Mouse (Mus musculus): ENCODE results near the gene Pwwp2b.

The Pwwp2b gene

DNA sequence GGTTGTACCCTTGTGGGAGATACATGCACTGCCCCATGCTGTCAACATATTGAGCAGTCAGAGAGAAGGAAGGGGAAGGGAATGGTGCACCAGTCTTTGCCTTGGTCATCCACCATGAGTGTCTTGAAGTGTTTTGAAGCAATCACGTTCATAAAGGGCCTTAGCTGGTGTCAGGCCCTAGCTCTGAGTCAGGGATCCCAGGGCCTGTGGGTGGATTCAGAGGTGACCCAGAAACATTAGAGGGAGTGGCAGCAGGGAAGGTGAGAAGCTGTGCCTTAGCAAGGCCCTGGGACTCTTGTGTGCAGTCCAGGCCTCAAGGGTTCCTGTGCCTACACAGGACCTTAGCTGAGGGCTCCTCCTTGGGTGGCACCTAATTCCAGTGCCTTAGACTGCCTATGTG, 24.2 kb upstream of the Pwwp2b start:
- DNase-seq (ENCODE audit: low read depth in 2 of 2, low spot score in 2 of 2): no peak

DNA sequence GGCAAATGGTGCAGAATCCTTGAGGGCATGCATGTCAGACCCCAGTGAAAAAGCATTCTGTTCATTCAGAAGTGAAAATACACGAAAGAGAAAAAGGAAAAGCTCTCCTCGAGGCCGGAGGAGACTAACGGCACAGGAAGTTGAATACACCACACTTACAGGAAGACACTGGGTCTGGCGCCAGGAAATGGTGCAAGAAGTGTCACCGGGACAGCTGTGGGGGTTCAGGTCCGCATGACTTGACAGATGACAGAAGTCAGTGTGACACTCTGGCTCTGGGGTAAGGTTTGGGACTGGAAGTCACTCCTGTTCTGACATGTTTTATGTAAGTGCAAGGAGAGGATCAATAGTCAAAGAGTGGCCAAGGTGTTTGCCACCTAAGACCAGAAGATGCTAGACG, 23.6 kb upstream of the Pwwp2b start:
- peak in 1 of 2 experiments; percentile 30 for DNase-seq (ENCODE audit: low read depth in 2 of 2, low spot score in 2 of 2)

DNA sequence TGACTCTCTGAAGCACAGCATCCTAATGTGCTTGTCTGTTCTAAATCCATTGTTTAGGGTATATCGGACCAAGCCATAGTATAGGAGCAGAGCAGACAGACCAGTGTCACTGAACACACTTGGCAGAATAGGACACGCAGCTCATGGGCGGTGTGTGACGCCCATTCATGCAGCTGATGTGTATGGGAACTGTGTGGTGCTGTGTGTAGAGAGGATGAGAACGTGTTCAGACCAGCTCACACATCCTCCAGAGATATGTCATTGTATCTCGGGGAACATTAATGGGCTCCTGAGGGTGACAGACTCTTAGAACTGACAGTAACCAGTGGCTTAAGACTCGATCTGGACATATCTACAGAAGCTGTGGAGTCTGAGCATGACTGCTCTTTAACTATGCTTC, 21.9 kb upstream of the Pwwp2b start:
- no peak for DNase-seq (ENCODE audit: low read depth in 2 of 2, low spot score in 2 of 2)

DNA sequence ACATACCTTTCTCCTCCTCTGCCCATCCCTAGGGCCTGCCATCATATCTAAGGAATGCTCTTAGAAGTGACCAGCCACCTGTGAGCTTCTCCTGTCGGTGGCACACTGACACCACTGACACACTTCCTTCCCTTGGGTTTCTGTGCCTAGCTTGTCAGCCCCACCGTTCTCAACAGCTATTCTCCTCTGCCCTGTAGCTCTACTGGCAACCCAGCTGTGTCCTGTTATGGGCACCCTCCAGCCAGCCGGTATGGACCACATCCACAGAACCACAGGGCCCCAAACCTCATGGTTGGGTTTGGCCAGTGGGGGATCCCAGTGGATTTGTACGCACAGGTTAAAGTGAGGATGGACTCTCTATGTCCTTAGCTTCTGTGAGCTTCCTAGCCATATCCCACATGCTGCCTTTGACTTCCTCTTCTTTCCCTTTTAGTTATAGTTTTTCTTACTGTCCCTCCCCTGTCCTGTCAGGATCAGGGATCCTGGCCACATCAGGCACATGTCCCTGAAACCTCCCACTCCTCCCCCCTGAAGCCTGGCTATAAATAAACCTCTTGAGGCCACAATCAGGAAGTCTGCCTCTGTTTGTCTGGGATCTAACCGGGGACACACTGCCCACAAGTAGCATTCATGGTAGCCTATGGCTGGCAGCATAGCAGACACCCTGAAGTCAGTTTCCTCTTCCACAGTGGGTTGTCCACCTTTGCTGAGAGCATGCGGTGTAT, 19.7 kb upstream of the Pwwp2b start:
- DNase-seq (ENCODE audit: low read depth in 2 of 2, low spot score in 2 of 2): no peak

DNA sequence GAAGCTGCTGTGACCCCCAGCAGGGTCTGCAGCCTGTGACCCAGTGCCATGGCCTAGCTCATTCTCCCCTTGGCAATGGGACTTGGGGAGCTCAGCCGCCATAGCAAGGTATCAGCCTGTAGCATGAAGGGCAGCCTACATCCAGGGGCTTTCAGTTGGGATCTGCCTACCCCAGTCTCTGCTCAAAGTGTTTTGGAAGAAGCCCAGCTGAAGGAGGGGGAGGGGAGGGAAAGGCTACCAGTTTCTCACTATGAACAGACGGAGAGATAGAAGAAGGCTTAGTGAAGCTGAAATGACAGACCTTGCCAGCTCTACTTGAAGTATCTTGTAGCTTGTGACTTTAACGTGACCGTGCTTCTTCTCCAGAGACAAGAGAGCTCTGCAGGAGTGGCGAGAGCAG, 18.4 kb upstream of the Pwwp2b start:
- no peak for DNase-seq (ENCODE audit: low read depth in 2 of 2, low spot score in 2 of 2)

DNA sequence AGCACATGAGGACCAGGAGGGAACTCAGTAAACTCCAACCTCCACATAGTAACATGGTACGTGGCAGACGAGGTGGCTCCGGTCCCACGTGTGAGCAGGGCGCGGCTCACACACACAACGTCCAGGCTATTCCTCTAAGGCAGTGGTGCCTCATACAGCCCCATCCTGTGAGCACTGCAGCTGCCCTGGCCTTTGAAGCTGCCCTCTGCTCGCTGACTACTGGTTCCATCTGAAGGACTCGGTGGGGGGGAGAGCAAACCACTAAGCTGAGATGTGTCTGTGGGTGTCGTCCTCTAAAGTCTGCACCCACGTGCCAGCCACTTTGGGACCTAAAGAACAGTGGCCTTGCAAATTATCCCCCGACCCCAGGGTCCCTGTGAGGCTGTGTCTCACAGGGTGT, 18.0 kb upstream of the Pwwp2b start:
- no peak for DNase-seq (ENCODE audit: low read depth in 2 of 2, low spot score in 2 of 2)

DNA sequence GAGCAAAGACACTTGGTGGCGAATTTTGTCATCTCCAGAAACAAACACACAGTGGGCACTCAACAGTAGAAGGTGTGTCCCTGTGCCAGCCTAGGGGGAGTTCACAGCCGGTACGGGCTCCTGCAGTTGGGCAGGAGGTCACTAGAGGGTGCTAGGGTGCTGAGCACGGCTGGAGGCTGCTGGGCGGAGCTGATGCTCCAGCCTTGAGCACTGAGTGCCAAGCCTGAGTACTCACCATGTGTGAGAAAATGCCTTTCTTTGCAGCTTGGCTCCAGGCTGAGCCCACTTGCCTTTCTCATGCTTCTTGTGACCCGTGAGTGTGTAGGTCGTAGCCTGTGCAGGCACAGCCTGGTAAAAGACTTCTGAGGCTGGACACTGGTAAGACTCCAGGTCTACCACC, 14.6 kb upstream of the Pwwp2b start:
- peak; percentile 81 to 88 for DNase-seq (ENCODE audit: low read depth in 2 of 2, low spot score in 2 of 2)

DNA sequence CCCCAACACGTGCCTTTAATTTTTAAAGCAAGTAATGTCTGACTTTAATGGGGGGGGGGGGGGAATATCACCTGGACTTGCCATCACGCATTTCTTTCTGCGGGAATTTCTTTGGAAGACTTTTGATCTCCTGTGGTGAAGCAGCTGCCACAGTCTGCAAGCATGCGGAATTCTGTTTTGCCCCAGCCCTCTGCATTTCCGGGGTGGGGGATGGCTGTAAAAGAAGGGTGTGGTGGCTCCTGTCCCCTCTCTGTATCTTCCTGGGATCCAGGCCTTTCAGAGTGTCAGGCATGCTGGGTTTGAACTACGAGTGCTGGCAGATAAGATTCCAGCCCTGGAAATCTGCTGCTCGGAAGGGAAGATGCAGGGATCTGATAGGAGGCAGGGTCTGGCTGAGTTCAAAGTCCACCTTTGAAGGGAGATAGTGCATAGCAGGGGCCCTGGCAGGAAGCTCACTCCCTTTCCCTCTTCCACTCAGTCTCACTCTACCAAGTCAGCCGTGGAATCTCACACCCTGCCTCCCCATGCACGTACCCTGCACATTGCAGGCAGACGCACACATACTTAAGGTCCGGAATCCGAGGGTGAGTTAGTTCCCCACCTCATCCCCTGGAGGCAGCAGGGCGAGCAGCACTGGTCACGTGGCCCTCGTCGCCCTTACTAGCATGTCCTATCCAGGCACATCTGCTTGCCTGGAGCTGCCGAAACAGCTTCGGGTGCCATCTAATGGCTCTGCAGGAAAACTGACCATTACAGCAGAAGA, 13.7 kb upstream of the Pwwp2b start:
- no peak for DNase-seq (ENCODE audit: low read depth in 2 of 2, low spot score in 2 of 2)

DNA sequence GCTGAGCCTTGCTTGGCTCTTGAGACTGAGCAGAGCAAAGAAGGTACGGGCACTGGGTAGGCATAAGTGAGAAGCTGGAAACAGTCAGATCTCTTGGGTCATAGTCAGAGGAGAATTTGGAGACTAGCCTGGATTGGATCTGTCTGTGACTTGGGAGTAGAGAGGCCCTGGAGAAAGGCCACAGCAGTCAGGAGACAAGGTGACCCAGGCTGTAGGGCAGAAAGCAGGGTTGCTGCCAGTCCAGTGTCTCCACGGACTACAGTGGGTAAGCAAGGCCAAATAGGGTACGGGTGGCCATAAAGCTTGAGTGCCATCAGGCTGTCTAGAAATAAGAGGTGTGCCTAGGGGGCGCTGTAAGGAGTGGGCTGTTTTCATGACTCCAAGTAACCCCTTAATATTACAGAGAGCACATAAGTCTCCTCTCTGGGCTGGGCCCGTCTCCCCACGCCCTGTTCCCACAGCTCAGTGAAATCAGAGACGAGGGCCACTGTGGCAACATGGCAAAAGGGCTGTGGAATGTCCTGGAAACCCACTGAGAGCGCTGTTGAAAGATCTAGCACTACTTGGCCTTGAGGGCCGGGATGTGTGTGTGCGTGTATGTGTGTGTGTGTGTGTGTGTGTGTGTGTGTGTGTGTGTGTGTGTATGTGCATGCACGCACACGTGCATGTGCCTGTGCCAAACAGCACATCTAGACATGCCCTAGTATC, 12.5 kb upstream of the Pwwp2b start:
- DNase-seq (ENCODE audit: low read depth in 2 of 2, low spot score in 2 of 2): no peak

DNA sequence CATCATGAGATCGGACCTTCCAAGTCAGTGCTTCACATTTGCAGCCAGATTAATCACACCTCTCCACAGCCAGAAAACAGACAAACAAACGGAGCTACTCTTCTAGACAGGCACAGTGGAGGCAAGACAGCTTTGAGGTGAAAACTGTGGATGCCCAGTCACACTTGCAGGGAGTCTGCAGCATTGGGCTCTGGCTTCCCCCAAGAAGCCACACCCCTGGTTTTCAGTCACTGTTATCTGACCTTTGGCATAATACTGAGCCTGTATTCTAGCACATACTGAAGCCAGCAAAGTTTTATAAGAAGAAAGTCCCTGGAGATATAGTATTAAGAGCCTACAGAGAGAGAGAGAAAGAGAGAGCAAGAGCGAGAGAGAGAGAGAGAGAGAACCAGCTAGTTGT, 8.8 kb upstream of the Pwwp2b start:
- no peak for DNase-seq (ENCODE audit: low read depth in 2 of 2, low spot score in 2 of 2)

DNA sequence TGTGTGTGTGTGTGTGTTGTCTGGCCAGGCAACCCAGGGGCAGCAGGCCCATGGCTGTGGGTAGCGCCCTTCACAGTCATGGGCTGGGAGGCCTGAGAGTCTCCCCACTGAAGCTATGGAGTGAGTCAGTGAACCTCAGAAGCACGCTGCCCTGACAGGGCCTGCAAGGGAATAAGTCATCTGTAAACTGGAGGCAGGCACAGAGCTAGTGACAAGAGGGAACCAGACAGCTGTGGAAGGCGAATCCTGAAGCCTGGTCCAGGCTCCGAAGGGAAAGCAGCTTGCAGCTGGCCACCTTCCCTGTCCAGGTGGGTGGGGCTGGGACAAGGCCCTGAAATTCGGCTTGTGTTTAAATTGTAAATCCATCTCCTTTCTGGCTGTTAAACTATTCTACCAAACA, 2.2 kb upstream of the Pwwp2b start:
- no peak for DNase-seq (ENCODE audit: low read depth in 2 of 2, low spot score in 2 of 2)

DNA sequence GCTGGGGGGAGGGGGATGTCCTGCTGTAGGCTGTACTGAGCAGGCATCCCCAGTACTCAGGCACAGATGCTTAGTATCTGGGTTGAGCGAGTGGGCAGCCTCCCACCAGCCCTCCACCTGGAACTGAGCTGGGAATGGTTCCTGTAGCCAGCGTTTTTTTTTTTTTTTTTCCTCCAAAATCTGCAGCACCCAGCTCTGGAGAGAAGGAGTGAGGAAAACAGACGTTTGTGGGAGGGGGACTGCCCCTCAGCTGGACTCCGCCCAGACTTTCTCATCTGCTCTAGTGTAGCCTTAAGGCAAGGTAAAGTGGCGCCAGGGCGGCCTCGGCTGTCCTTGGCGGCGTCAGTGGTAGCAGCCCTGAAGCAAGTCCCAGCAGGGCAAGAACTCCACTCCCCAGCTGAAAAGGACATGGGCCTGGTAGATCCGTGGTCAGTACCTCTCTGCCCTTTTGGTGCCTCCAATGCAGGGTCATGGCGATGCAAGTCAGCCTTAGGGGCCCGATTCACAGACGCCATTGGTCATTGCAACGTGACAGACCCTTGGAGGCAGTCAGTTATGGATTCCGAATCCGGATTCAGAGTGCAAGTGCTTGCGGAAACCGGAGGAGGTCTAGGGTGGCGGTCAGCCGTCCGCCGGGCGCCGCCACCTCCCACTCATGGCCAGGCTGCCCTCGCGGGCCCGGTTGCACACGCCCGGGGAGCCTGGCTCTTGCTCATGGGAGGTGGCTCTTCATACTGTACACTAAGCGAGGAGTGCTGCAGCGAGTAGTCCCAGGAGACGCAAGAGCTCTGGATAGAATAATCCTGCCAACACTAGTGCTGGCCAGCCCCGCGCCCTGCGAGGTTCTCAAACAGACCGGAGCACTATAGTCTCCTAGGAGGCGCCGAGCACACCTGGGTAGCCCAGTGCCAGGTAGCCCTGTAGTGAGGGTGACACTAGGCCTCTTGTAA, 1.1 kb upstream of the Pwwp2b start:
- no peak for DNase-seq (ENCODE audit: low read depth in 2 of 2, low spot score in 2 of 2)

DNA sequence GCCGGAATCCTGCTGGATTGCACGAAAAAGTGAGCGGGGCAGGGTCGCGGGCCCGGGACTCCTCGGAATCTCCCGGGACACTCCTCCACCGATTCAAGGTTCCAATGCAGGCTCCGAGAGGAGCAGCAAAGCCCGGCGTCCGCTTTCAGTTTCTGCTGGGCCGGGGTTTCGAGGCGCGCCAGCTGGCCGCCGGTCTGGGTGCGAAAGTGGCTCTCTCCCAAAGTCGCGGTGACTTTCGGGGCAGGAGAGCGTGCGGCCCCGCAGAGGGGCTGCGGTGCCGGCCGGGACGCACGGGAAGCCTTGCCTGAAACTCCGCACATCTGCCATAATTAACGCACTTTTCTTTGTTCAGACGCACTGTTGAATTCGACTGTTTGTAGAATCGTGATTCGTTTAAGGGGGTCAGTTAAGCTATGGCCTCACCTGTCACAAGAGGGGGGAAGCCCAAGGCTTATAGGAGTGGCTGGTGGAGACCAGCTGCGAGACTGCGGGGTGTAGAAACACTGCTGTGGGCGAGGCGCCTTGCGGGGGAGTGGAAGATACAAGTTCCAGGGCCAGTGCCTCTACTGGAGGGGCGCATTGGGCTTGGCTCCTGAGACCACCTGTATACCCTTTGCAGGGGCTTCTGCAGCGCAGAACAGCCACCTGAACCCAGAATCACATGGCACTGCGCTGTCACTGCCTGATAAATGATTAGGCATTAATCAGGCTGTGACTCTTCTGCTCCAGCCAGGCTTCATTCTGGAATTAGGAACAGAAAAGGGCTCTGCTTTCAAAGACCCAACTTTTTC, 528 bp downstream of the Pwwp2b start:
- DNase-seq (ENCODE audit: low read depth in 2 of 2, low spot score in 2 of 2): no peak

DNA sequence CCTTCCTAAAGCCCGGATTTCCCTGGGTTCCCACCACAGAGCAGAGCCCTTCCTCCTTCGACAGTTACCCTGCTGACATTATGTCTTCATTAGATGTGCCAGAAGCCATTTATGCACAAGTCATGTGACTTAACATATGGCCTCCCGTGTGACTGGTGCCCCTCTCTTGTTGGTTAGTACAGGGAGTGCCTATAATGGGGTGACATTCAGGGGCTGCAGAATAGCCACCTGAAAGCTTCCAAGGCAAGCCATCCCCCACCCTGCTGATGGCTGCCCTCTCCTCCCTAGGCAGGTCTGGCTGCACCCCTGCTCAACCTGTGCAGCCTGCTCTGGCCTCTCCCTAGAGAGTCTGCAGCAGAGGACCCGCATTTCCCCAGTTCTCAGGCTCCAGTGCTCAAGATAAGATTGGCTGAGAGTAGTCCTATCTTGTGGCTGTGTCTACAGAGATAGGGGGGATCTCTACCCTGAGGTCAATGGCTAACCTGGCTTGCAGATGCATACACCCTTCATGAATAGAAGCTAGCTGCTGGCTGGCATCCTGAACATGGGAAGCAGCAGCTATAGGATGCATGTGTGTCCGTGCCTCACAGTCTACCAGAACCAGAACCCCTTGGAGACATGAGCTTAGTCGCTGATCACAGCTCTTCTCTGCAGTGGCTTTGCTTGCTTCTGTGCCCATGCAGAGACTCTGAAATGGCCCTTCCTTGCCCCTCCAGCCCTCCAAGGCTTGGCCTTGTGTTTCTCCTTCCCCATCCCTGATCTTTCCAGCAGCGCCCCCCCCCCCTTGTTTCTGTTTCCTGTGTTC, 1.3 kb downstream of the Pwwp2b start:
- no peak for DNase-seq (ENCODE audit: low read depth in 2 of 2, low spot score in 2 of 2)

DNA sequence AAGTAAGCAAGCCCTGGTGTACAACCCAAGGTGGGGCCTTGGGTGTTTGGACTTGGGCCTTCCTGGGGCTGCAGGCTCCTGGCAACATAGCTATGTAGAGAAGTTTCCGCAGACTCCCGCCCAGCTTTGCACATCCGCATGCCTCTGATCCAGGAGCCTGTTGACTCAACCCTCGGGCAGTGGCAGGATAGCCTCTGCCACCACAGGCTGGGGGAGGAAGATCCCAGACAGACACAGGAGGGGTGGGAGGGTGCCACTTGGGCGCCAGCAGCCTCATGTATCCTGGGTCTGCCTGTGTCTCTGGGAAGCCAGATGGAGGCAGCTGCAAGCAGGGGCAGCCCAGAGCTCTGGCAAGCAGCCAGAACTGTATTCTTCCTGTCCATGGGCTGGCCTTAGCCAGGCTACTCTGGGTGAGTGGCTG, 3.6 kb downstream of the Pwwp2b start:
- DNase-seq (ENCODE audit: low read depth in 2 of 2, low spot score in 2 of 2): no peak

DNA sequence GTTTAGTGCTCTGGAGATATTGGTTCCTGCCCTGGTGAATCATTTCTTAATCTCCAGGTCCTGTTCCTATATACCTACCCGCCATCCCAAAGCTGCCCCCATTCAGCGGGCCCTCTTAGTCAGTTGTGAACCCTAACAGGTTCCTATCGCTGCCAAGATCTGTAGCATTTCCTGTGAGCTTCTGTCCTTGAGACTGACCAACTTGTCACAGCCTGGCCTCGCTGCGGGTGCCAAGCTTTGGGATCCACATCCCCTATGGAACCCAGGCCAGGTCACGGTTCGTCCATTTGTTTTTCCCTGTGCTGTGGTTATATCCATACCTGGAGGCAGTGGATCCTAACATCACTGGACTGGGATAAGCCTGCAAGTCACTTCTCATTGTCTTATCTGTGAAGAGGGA, 4.3 kb downstream of the Pwwp2b start:
- no peak for DNase-seq (ENCODE audit: low read depth in 2 of 2, low spot score in 2 of 2)

DNA sequence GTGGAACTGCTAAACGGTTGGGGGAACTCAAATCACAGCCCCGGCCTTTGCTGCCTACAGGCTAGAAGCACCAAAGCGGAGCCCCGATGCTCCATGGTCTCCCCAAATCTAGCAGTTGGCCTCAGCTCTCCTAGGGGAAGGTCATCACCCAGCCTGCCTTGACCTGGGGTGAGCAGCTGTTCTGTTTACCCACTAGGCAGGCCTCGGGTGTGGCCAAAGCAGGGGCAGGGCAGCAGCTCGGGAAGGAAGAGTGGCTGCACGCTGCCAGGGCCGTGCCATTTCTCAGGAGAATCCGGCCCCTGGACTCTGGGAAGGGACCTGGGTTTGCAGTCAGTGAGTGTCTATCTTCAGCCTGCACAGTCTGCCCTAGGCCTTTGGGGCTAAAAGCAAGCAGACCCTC, 4.7 kb downstream of the Pwwp2b start:
- DNase-seq (ENCODE audit: low read depth in 2 of 2, low spot score in 2 of 2): no peak

DNA sequence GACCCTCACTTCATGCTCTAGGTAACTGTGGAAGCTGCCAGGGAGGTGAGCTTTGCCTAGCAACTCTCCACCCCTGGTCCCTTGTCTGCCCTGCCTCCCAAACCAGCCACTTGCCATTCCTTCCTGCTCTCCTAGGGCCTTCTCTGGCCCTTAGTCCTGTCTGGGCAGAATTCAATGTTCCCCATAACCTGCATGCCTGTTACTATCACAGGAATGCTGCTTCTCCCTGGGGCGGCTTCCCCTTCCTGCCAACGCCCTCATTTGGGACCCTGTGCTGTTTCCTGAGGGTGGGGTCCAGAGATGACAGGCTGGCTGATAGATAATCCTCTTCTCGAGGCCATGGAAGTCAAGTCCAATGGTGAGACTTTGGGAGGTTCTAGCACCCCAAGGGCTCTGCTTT, 5.2 kb downstream of the Pwwp2b start:
- DNase-seq (ENCODE audit: low read depth in 2 of 2, low spot score in 2 of 2): no peak

DNA sequence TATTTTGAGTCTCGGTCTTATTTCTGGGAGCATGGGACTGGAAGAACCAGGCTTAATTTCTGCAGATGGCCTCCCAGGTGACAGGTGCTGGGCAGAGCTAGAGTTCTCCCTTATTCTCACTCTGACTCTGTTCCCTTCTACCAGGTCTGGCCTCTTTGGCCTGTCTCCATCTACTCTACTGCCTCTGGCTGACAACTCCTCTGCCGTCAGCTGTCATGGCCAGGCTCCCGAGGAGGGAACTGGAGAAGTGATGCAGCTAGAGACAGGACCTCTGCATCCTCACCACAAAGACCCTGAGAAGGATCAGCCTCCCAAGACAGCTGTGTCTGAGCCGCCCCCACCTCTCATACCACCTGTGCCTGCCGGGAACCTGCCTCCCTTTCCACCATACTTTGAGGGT, 6.3 kb downstream of the Pwwp2b start:
- no peak for DNase-seq (ENCODE audit: low read depth in 2 of 2, low spot score in 2 of 2)

All from CD8-positive naive resting alpha-beta T cell, adult 2 months (primary cell).